Mouse (Mus musculus) limb, embryonic 10.5 days (tissue): ENCODE data around the gene Opcml. TPM values are rescaled to one million over a fixed set of nuclear protein-coding genes. Genes with fewer than 3 reads are reported as not detected.

Source experiments
- DNase-seq: peaks from one replicate; pipeline ENCODE4 v3.0.0-alpha.2; 2017; ENCODE audit warnings: low spot score
- H3K27ac ChIP-seq: fragments of 300-500 bp; sonication (generic); 2 replicates; pipeline ENCODE4 v1.5.1; 2016; ENCODE audit warnings: mild to moderate bottlenecking
- H3K27me3 ChIP-seq: fragments of 300-500 bp; sonication (generic); 2 replicates; pipeline ENCODE4 v1.6.1; 2016; ENCODE audit warnings: low read depth, mild to moderate bottlenecking; ENCODE audit not compliant: poor library complexity, severe bottlenecking
- H3K36me3 ChIP-seq: fragments of 300-500 bp; sonication (generic); 2 replicates; pipeline ENCODE4 v1.6.1; 2016; ENCODE audit warnings: mild to moderate bottlenecking, moderate library complexity
- H3K4me1 ChIP-seq: fragments of 300-500 bp; sonication (generic); 2 replicates; pipeline ENCODE4 v1.6.1; 2016
- H3K4me3 ChIP-seq: fragments of 300-500 bp; sonication (generic); 2 replicates; pipeline ENCODE4 v1.5.1; 2016; ENCODE audit warnings: mild to moderate bottlenecking, moderate library complexity
- H3K9me3 ChIP-seq: fragments of 300-500 bp; sonication (generic); replicated peaks from 2 replicates; pipeline ENCODE4 v1.6.1; 2016; ENCODE audit warnings: mild to moderate bottlenecking
- WGBS: fragments of 180-500 bp; shearing (Covaris S2); methylation state at CpG from one replicate; pipeline ENCODE4 v1.1.7; 2016; 5-methylcytosine and 5-hydroxymethylcytosine counted together
- polyA plus RNA-seq: library from polyadenylated mRNA; unstranded; fragments of >200 nt; fragmentation: Nextera tagmentation; extraction: Ambion mirVana; gene quantifications from 2 replicates; pipeline ENCODE4 v1.2.1, GENCODE M21; 2016

Gene Opcml
- polyA plus RNA-seq, 1 experiment from 2014 or later: 0.46 TPM

DNA sequence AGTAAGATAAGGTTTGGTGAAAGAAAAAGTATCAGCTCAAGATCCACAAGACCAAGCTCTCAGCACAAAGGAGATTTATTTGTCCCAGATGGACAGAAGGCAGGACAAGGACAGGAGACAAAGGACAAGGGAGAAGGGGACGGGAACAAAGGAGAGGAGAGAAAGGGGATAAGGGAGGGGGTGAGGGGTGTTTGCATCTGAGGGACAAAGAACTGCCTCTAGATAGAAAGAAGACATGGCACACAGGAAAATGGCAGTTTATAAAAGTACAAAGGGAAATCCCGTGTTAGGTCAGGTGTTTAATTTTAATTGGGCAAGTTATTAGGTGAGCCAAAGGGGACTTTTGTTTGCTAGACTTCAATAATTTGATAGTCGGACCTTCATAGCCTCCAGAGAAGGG lies 801.6 kb downstream of the Opcml start:
- no peaks in the 10 kb centered on the region for H3K27me3 ChIP-seq
- H3K4me1 ChIP-seq: peaks cover 9% of the 10 kb centered on the region; the same call in 1 of the 2 replicates
- DNase-seq: no peak
- WGBS: 72% methylated on average over 3 of the region's 3 CpGs
- H3K9me3 ChIP-seq: no peaks in the 10 kb centered on the region
- no peaks in the 10 kb centered on the region for H3K36me3 ChIP-seq
- H3K4me3 ChIP-seq: no peak overlapping the region
- H3K27ac ChIP-seq: no peak overlapping the region

DNA sequence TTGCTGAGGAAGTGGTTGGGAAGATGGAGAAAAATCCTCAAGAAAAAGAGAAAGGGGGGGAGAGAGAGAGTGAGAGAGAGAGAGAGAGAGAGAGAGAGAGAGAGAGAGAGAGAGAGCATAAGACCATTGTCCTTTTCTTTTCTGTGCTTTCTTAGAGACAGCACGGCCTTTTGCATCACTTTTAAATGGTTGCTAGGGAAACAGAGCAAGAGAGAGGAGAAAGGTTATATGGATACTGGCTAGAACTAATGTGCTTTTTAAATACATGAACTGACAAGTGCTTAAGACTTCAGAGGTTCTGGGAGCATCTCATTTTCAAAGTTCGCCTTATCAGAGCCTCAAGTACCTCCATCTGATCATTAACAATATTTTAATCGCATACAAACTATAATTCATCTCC lies 804.5 kb downstream of the Opcml start:
- 92% methylated on average over 3 of the region's 3 CpGs for WGBS
- DNase-seq: no peak
- Histone ChIP-seq H3K9me3 (no peaks in the 10 kb centered on the region), H3K4me3 (no peak overlapping the region), H3K36me3 (no peaks in the 10 kb centered on the region), H3K27ac (no peak overlapping the region), H3K27me3 (no peaks in the 10 kb centered on the region), H3K4me1 (peaks cover 12% of the 10 kb centered on the region)

DNA sequence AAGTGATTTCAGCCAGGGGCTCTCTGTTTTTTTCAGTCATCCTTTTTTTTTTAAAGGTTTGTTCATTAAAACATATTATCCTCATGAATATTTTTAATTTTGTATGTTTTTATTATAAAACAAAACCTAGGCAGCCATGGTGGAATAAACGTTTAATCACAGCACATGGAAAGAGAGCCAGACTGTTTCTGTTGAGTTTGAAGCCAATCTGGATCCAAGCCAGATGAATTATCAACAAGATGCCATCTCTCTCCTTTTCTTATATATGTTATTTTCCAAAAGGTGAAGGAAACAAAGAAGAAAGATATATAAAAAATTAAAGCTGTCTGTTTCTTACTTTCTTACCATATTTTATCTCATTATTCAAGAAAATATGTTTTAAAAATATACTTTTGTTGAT lies 815.0 kb downstream of the Opcml start:
- WGBS: 85% methylated on average over 1 of the region's 1 CpGs
- H3K27me3 ChIP-seq: no peaks in the 10 kb centered on the region
- no peaks in the 10 kb centered on the region for H3K4me1 ChIP-seq
- DNase-seq: no peak
- no peaks in the 10 kb centered on the region for H3K36me3 ChIP-seq
- H3K9me3 ChIP-seq: no peaks in the 10 kb centered on the region
- no peak overlapping the region for H3K4me3 ChIP-seq
- H3K27ac ChIP-seq: no peak overlapping the region

DNA sequence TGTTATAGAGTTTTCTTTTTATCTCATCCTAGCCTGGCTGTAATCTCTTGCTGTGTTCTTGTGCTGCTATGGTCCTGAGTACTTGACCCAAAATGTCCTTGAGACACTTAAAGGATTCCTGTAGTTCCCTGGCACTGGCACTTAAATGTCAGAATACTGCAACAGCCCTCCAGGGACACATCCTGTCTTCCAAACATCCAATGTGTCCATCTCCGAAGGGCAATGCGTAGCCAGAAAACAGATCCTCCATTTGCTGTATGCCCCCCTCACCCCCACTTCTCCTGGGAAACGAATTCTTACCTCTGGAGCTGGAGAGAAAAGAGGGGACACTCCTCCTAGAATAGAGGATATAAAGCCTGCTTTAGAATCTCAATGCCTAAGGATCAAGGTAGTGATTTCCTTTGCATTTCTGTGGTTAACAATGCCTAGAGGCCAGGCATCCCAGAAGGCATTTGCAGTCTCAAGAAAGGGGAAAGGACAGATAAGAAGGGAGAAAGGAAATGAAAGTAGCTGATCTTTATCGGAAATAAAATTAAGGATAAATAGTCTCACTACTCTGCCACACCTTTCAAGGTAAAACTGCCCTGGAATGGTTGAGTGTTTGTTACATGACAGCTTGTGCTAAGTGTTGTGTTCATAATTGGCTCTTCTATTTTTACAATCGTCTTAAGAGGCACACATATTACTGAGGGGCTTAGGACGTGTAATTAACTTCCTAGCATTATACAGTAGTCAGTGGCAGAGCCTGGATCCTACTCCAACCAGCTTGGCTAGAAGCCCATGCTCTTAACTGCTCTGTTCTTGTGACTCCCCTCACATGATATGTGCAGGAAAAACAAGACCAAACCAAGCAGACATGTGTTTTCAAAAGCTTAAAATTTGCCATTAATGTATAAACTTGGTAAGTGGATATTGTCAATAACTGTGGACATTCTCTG lies 823.4 kb downstream of the Opcml start:
- no peak overlapping the region for H3K27ac ChIP-seq

DNA sequence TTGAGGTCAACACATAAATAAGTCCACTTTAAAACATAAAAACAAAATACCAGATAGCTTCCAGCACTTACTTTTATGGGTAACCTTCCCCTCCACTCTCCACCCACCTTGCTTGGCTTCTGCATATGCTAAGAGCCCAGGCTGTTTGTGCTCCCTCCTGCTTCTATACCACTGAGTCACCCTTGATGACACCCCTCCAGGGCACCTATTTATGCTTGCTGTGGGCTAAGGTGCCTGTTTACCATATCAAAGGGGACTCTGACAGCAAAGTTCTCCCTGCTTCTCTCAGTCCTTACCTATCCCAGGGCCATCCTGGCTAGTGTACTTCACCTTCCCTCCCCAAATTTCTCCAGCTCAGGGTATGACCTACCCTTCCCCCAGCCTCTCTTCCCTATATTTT lies 824.9 kb downstream of the Opcml start:
- Histone ChIP-seq H3K9me3 (no peaks in the 10 kb centered on the region), H3K27ac (no peak overlapping the region), H3K4me1 (no peaks in the 10 kb centered on the region), H3K4me3 (no peak overlapping the region), H3K27me3 (no peaks in the 10 kb centered on the region), H3K36me3 (no peaks in the 10 kb centered on the region)
- DNase-seq: no peak

More for the DNA sequence above, 823.4 kb downstream of the Opcml start:
- H3K4me3 ChIP-seq: no peak overlapping the region
- no peaks in the 10 kb centered on the region for H3K27me3 ChIP-seq
- H3K9me3 ChIP-seq: no peaks in the 10 kb centered on the region
- H3K36me3 ChIP-seq: no peaks in the 10 kb centered on the region
- no peak for DNase-seq
- H3K4me1 ChIP-seq: no peaks in the 10 kb centered on the region
- whole genome bisulfite sequencing: 52% methylated on average over 6 of the region's 6 CpGs

DNA sequence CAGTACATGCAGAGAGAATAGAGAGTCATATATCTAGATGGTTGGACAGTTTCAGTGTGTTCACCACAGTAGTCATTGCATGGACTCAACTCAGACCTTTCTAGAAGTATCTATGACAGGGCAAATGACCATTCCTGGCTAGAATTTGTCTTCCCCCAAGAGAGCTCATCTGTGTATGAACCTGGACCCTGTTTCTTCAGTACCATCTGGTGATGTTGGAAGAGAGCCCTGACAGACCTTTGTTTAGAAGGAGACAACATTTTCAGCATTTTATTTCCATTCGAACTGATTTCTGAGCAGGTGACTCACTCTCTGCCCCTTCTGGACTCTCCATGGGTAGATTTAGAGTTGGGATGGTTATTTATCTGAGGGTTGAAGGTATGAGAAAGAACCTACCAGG lies 827.1 kb downstream of the Opcml start:
- H3K9me3 ChIP-seq: no peaks in the 10 kb centered on the region
- H3K4me3 ChIP-seq: no peak overlapping the region
- no peak overlapping the region for H3K27ac ChIP-seq
- WGBS: 96% methylated on average over 1 of the region's 1 CpGs
- H3K36me3 ChIP-seq: no peaks in the 10 kb centered on the region
- no peaks in the 10 kb centered on the region for H3K27me3 ChIP-seq
- no peaks in the 10 kb centered on the region for H3K4me1 ChIP-seq
- DNase-seq: no peak

DNA sequence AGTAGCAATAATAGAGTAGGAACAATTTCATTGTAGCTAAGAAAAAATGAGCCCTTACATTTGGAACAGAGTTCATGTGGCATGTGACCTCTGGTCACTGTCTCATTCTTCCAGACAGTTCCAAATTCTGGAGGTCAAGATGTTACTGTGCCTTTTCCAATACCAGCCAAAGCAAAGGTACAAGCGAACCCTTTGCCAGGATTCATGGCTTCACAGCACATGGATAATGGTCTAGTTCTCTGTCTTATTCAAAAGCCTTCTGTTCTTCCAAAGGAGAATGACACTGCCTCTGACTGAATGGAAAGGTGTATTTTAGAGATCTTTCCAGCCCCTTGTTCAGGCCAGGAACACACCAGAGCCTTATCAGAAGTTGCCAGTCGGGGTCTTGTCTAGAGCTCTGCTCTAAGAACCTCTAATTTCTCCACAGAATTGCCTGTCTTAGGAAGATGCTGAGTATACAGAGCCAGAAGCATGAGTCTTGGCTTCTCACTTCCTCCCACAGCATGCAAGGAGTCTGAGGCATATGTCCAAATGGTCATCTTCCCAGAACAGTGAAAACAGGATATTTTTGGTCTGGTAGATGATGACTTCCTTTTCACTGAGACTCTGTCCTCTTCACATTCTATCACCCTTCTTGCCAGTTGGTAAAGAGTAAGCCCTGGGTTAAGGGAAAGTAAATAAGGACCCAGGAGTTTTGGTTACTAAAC lies 827.8 kb downstream of the Opcml start:
- Histone ChIP-seq H3K27ac (no peak overlapping the region), H3K9me3 (no peaks in the 10 kb centered on the region), H3K4me3 (no peak overlapping the region), H3K27me3 (no peaks in the 10 kb centered on the region), H3K4me1 (no peaks in the 10 kb centered on the region), H3K36me3 (no peaks in the 10 kb centered on the region)
- DNase-seq: no peak
- WGBS: 85% methylated on average over 2 of the region's 2 CpGs

DNA sequence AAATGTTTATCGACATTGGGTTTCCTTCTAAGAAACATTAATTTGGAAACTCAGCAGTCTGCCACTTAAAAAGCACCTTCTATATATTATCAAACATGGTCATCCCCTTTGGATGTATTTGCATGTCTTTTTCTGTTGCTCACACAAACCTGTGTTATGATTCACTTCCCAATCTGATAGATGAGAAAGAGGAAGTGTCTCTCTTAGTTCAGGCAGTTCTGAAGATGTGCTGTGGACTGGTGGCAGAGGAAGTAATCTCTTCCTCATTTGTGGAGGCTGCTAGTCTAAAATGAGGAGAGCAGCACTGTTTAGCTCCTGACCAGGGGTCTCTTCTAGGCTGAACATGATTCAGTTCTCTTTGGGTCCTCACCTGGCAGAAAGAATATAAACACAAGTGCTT lies 831.4 kb downstream of the Opcml start:
- H3K27ac ChIP-seq: no peak overlapping the region
- 79% methylated on average over 1 of the region's 1 CpGs for WGBS
- H3K4me3 ChIP-seq: no peak overlapping the region
- H3K36me3 ChIP-seq: no peaks in the 10 kb centered on the region
- H3K27me3 ChIP-seq: no peaks in the 10 kb centered on the region
- 0 out of 2 replicates have a peak, but pooled peaks cover 3% of the 10 kb centered on the region for H3K4me1 ChIP-seq
- no peak for DNase-seq
- H3K9me3 ChIP-seq: no peaks in the 10 kb centered on the region

DNA sequence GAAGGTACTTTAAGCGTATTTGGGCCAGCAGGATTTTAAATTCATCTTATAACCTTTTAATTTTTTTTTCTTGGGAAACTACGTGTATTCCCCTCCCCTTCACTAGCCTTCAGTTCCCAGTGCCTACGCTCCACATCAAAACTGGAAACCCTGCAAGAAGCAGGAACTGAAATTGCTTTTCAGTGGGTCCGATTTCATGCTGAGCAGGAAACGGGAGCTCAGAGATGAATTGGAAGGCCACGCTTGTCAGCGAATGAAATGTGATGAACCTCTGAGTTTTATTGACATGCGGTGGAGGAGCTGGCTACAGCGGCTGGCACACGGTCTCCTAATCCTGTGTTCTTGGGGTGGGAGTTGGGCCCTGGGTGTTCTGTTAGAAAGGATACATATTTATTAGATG lies 834.3 kb downstream of the Opcml start:
- no peak overlapping the region for H3K27ac ChIP-seq
- no peak for DNase-seq
- no peak overlapping the region for H3K4me3 ChIP-seq
- 0 out of 2 replicates have a peak, but pooled peaks cover 3% of the 10 kb centered on the region for H3K4me1 ChIP-seq
- no peaks in the 10 kb centered on the region for H3K36me3 ChIP-seq
- no peaks in the 10 kb centered on the region for H3K27me3 ChIP-seq
- 60% methylated on average over 10 of the region's 10 CpGs for WGBS
- H3K9me3 ChIP-seq: no peaks in the 10 kb centered on the region

DNA sequence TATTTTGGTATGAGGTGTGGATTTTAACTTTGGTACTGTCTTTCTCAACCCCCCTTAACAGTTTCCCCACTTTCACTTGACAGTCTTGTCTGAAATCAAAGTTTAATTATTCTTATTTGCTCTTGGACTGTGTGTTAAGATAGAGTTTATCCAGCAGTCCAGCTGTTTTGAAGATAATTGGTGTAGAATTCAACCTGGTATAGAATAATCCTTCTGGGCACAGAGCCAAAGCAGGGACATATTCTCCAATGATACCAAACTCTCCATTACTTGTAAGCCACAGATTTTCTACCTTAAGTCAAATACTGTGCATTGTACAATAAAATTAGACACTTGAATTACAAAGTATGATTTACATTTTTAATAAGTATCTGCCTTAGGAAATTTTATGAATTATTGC lies 852.2 kb downstream of the Opcml start:
- no peak for DNase-seq
- H3K4me3 ChIP-seq: no peak overlapping the region
- no peaks in the 10 kb centered on the region for H3K27me3 ChIP-seq
- H3K36me3 ChIP-seq: no peaks in the 10 kb centered on the region
- H3K27ac ChIP-seq: no peak overlapping the region
- H3K4me1 ChIP-seq: no peaks in the 10 kb centered on the region
- H3K9me3 ChIP-seq: no peaks in the 10 kb centered on the region

DNA sequence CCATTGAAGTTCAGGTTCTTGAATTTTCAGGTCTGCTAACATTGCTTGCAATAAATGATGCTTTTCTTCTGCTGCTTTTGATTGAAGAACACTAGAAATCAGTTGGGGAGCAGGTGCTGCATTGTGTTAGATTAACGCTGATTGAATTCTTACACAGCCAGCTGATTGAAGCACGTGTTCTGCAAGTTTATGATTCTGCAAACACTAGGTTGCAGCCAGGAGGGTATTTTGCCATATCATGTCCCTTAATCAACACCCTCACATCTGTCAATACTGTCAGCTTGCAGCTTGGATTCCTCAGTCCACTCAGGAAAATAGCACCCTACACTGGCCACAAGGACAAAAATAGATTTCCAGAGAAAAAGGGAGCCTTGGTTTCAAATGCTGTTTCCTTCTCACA lies 853.5 kb downstream of the Opcml start:
- Histone ChIP-seq H3K27ac (no peak overlapping the region), H3K36me3 (no peaks in the 10 kb centered on the region), H3K4me3 (no peak overlapping the region), H3K4me1 (no peaks in the 10 kb centered on the region), H3K27me3 (no peaks in the 10 kb centered on the region), H3K9me3 (no peaks in the 10 kb centered on the region)
- 87% methylated on average over 2 of the region's 2 CpGs for WGBS
- no peak for DNase-seq

DNA sequence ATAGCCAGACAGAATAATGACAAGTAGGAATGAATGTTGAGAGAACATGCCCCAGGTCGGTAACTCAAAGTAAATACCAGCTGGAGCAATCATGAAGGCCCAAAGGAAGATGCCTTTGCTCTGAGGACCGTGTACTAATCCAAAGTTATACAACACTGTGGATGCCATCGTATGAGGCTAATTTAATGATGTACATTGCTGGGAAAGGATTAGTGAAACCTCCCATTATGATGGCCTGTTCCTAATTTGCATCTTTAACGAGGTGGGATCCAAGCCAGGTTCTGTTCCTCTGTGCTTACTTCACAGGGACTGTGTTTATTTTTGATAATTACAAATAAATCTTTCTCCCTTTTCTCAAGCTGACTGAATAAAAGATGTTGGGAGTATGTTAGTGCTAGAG lies 859.5 kb downstream of the Opcml start:
- Histone ChIP-seq H3K27me3 (no peaks in the 10 kb centered on the region), H3K27ac (no peak overlapping the region), H3K9me3 (no peaks in the 10 kb centered on the region), H3K4me1 (0 out of 2 replicates have a peak, but pooled peaks cover 8% of the 10 kb centered on the region), H3K36me3 (no peaks in the 10 kb centered on the region), H3K4me3 (no peak overlapping the region)
- DNase-seq: no peak
- WGBS: 66% methylated on average over 4 of the region's 4 CpGs

DNA sequence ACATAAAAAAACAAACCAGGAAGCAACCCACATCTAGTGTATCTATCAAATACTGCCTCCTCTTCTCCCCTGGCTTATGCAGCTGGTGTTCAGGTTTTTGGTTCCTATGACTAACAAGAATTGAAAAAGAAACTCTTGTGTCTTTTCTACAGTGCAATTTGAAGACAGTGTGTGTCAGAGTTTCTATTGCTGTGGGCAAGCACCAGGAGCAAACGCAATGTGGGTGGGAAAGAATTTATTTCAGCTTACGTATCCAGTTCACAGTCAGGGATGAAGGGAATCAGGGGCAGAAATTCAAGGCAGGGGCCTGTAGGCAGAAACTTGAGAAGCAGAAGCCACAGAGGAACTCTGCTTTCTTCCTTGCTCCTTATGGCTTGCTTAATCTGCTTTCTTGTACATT lies 869.4 kb downstream of the Opcml start:
- H3K4me3 ChIP-seq: no peak overlapping the region
- 85% methylated on average over 2 of the region's 2 CpGs for WGBS
- no peaks in the 10 kb centered on the region for H3K9me3 ChIP-seq
- no peaks in the 10 kb centered on the region for H3K4me1 ChIP-seq
- no peak overlapping the region for H3K27ac ChIP-seq
- H3K36me3 ChIP-seq: no peaks in the 10 kb centered on the region
- H3K27me3 ChIP-seq: no peaks in the 10 kb centered on the region
- DNase-seq: no peak
